Mouse (Mus musculus) inflammation-experienced regulatory T-cells, adult 16 weeks (primary cell): ENCODE results near the gene Clgn. TPM values are rescaled to one million over a fixed set of nuclear protein-coding genes. Genes with fewer than 3 reads are reported as not detected.

ENCODE experiments used
- polyA plus RNA-seq: library from polyadenylated mRNA; unstranded; fragments of 100-300 nt; shearing (Covaris generic); gene quantifications from one replicate; pipeline ENCODE4 v1.2.1, GENCODE M21; 2017

Clgn gene
- polyA plus RNA-seq: 0.18 TPM

DNA sequence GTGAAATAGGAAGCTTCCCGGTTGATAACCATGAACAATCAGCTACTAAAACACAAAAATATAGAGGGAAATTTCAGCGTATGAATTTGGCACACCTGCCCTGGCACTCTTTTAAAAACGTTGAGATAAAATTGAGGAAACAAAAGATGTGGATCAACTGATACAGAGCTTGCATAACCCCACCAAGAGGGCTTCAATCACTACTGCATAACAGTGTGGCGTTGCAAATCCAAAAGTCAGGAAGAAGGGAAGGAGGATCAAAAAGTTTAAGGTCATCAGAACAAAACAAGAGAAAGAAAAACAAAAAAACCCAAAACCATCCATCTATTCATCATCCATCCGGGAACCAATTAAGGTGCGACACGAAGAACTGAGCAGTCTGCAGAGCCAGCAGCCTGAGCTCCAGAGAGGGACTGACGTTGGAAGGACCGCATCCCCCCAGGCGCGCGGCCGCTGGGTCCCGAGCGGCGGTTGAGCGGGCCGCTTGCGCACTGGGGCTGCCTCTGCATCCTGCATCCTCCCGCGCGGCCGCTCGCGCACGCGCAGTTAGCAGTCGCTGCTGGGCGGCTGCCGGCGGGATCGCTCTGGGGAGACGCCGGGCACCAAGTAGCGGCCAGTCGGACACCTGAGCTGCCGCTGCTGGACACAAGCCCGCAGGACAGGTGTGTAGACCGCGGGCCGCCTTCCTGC lies at the start of gene Clgn:
Gene Clgn (plus strand): TSS at position 552 of the 690 bp plus-strand sequence.

GRCm38 (mm10) chr8:83348263-83348662 lies 41.4 kb upstream of the Clgn start, which contains the start of gene Mgat4d:
TSS of gene Mgat4d (plus strand) at chr8:83348471.

GRCm38 (mm10) chr8:83458222-83458621 lies 68.6 kb downstream of the Clgn start, which contains the start of gene Scoc:
TSS of gene Scoc (minus strand) at chr8:83458391.

Other genes with a start within 250 kb of the Clgn start
- 0.20 TPM for gene Tbc1d9, start 224.5 kb upstream of the Clgn start, polyA plus RNA-seq
- not detected for gene Gm10645, start 223.7 kb upstream of the Clgn start, polyA plus RNA-seq
- not detected for gene Ucp1, start 99.5 kb upstream of the Clgn start, polyA plus RNA-seq
- 15.3 TPM for gene Elmod2, start 57.4 kb upstream of the Clgn start, polyA plus RNA-seq
- gene Mgat4d, start 41.4 kb upstream of the Clgn start, polyA plus RNA-seq: not detected
- 25.8 TPM for gene Scoc, start 68.5 kb downstream of the Clgn start, polyA plus RNA-seq
- not detected for gene Olfr370, start 145.9 kb downstream of the Clgn start, polyA plus RNA-seq
- 242 TPM for gene Ndufb7, start 176.8 kb downstream of the Clgn start, polyA plus RNA-seq
- 513 TPM for gene Tecr, start 218.1 kb downstream of the Clgn start, polyA plus RNA-seq
- gene Dnajb1, start 218.3 kb downstream of the Clgn start, polyA plus RNA-seq: 114 TPM